Mouse (Mus musculus) heart, adult 2 months (tissue): ENCODE measurements around the gene Gm13277. TPM values are rescaled to one million over a fixed set of nuclear protein-coding genes. Genes with fewer than 3 reads are reported as not detected.
A peak's percentile ranks its signal among the peaks of the same experiment; 100 is the strongest.
"Not testable (repeated sequence)": the region's sequence is repeated elsewhere in the genome, so short reads cannot be mapped to it uniquely, and the experiment has no call there.

Experiments
- DNase-seq, 2 experiments: peaks; one replicate each; pipeline ENCODE4 v3.0.0; 2021
- H3K27ac ChIP-seq: fragments of 200-600 bp; 2 replicates; pipeline ENCODE4 v1.8.1; 2022
- H3K27me3 ChIP-seq: fragments of 200-500 bp; 2 replicates; pipeline ENCODE4 v1.6.1; 2012; ENCODE audit warnings: mild to moderate bottlenecking, low read length, inconsistent platforms, mixed read lengths; ENCODE audit not compliant: control insufficient read depth, insufficient read depth
- H3K36me3 ChIP-seq: fragments of 200-500 bp; 2 replicates; pipeline ENCODE4 v1.6.1; 2012; ENCODE audit warnings: low read length, inconsistent platforms; ENCODE audit not compliant: control insufficient read depth, insufficient read depth
- H3K4me1 ChIP-seq: fragments of 200-500 bp; 2 replicates; pipeline ENCODE4 v1.6.1; 2011; ENCODE audit warnings: low read length; ENCODE audit not compliant: control insufficient read depth, insufficient read depth
- H3K4me3 ChIP-seq: fragments of 200-600 bp; 2 replicates; pipeline ENCODE4 v1.8.1; 2022
- H3K79me2 ChIP-seq: fragments of 200-500 bp; replicated peaks from 2 replicates; pipeline ENCODE4 v1.6.1; 2012; ENCODE audit warnings: mild to moderate bottlenecking, inconsistent platforms, low read length, moderate library complexity, mixed read lengths; ENCODE audit not compliant: control insufficient read depth, insufficient read depth
- H3K9ac ChIP-seq: fragments of 200-500 bp; 2 replicates; pipeline ENCODE4 v1.6.1; 2012; ENCODE audit warnings: low read depth, mild to moderate bottlenecking, control low read depth, inconsistent platforms, low read length, mixed read lengths
- CTCF ChIP-seq: fragments of 200-600 bp; IDR thresholded peaks from 2 replicates; pipeline ENCODE4 v1.8.1; 2022; ENCODE audit warnings: antibody characterized with exemption, mild to moderate bottlenecking, moderate library complexity
- WGBS: fragments of 180-500 bp; shearing (Covaris S2); methylation state at CpG from one replicate; pipeline ENCODE4 v1.1.7; 2018; 5-methylcytosine and 5-hydroxymethylcytosine counted together
- intact Hi-C: fragments of 180-260 bp; cut with DNase I; formaldehyde crosslinking; loops from one replicate; pipeline ENCODE4 v1.15.1; 2025
- polyA plus RNA-seq: library from polyadenylated mRNA; depleted of rRNA; stranded (reverse); fragments of >200 nt; gene quantifications from 2 replicates; pipeline ENCODE4 v1.2.3, GENCODE M21; 2012
- total RNA-seq, 2 experiments: library from RNA; stranded (reverse); gene quantifications; 2 replicates each; pipeline ENCODE4 v1.2.3; 2021

Gm13277 gene
- total and polyA plus RNA-seq, 3 experiments: not detected

GRCm38 (mm10) chr4:88782335-88782734 is 6.1 kb upstream of the Gm13277 start:
- H3K27me3 ChIP-seq, intact Hi-C loops, H3K79me2 ChIP-seq, H3K27ac ChIP-seq, H3K4me1 ChIP-seq, H3K4me3 ChIP-seq, H3K36me3 ChIP-seq: not testable (repeated sequence)
- TF ChIP-seq CTCF: peak; percentile 28; the same call in 1 of the 2 replicates
- H3K9ac ChIP-seq: peak overlapping the region; percentile 60
- peak in 1 of 2 experiments; percentile 56 for DNase-seq
- whole genome bisulfite sequencing: 0% methylated on average over 11 of the region's 31 CpGs

GRCm38 (mm10) chr4:88785409-88785808 is 3.0 kb upstream of the Gm13277 start, which contains the start of gene Gm13276:
Gene Gm13276 (plus strand): TSS chr4:88785709.
- H3K27ac ChIP-seq, H3K4me3 ChIP-seq, H3K27me3 ChIP-seq, DNase-seq, H3K9ac ChIP-seq, intact Hi-C loops, H3K36me3 ChIP-seq, H3K79me2 ChIP-seq, H3K4me1 ChIP-seq: not testable (repeated sequence)
- no CpG with 5 or more reads among the region's 27 CpGs for WGBS

- DNase-seq, H3K79me2 ChIP-seq, H3K36me3 ChIP-seq, H3K9ac ChIP-seq, H3K27ac ChIP-seq, H3K4me1 ChIP-seq, intact Hi-C loops, H3K27me3 ChIP-seq, H3K4me3 ChIP-seq: not testable (repeated sequence)
- WGBS: no CpG with 5 or more reads among the region's 28 CpGs
These were observed 2.8 kb downstream of the Gm13277 start, which contains the start of gene Gm13278 for GRCm38 (mm10) chr4:88791250-88791649. Gene Gm13278 (plus strand): TSS chr4:88791550.

- H3K9ac ChIP-seq, intact Hi-C loops, H3K36me3 ChIP-seq, H3K79me2 ChIP-seq, H3K27me3 ChIP-seq, H3K4me1 ChIP-seq: not testable (repeated sequence)
- Histone ChIP-seq H3K4me3 (peak within 1 kb of the TSS; percentile 16), H3K27ac (peak within 1 kb of the TSS; percentile 10)
- WGBS: under 1% methylated on average over 19 of the region's 52 CpGs
- TF ChIP-seq CTCF: peak; percentile 50
- DNase-seq: peak; percentile 73 to 89
These were observed 5.7 kb downstream of the Gm13277 start, which contains the start of gene Gm13275 for GRCm38 (mm10) chr4:88793936-88794675. Gene Gm13275 (plus strand): TSS chr4:88794487.

- no CpG with 5 or more reads among the region's 28 CpGs for WGBS
- intact Hi-C loops, H3K9ac ChIP-seq: not testable (repeated sequence)
These were observed 8.7 kb downstream of the Gm13277 start, which contains the start of gene Gm13279 for GRCm38 (mm10) chr4:88797097-88797496. Gene Gm13279 (plus strand): TSS chr4:88797397.

GRCm38 (mm10) chr4:88799365-88799764 is 10.9 kb downstream of the Gm13277 start, which contains the start of gene Gm13285:
Gene Gm13285 (plus strand): TSS chr4:88799665.
- WGBS: 12% methylated on average over 5 of the region's 7 CpGs
- H3K9ac ChIP-seq, intact Hi-C loops, H3K4me1 ChIP-seq, H3K27me3 ChIP-seq, H3K79me2 ChIP-seq, H3K36me3 ChIP-seq, DNase-seq, H3K4me3 ChIP-seq, H3K27ac ChIP-seq: not testable (repeated sequence)

More at GRCm38 (mm10) chr4:88797097-88797496, 8.7 kb downstream of the Gm13277 start, which contains the start of gene Gm13279:
- not testable (repeated sequence) for H3K27ac ChIP-seq, H3K4me1 ChIP-seq, H3K4me3 ChIP-seq, H3K36me3 ChIP-seq, DNase-seq, H3K27me3 ChIP-seq, H3K79me2 ChIP-seq

GRCm38 (mm10) chr4:88802954-88803353 is 14.5 kb downstream of the Gm13277 start, which contains the start of gene Gm13287:
Gene Gm13287 (plus strand): TSS chr4:88803254.
- H3K36me3 ChIP-seq, H3K9ac ChIP-seq, H3K27me3 ChIP-seq, H3K27ac ChIP-seq, H3K79me2 ChIP-seq, intact Hi-C loops, DNase-seq, H3K4me1 ChIP-seq, H3K4me3 ChIP-seq: not testable (repeated sequence)
- no CpG with 5 or more reads among the region's 29 CpGs for WGBS

- intact Hi-C loops, H3K27ac ChIP-seq, H3K79me2 ChIP-seq, H3K36me3 ChIP-seq, H3K27me3 ChIP-seq, H3K4me1 ChIP-seq, H3K4me3 ChIP-seq, DNase-seq: not testable (repeated sequence)
- H3K9ac ChIP-seq: peak within 1 kb of the TSS; percentile 59; the same call in 1 of the 2 replicates
- no CpG with 5 or more reads among the region's 8 CpGs for WGBS
These were observed 16.8 kb downstream of the Gm13277 start, which contains the start of gene Gm13288 for GRCm38 (mm10) chr4:88805231-88805630. Gene Gm13288 (plus strand): TSS chr4:88805531.
